Mouse (Mus musculus) heart, embryonic 14.5 days (tissue): ENCODE data around the gene Anxa6. TPM values are rescaled to one million over a fixed set of nuclear protein-coding genes. Genes with fewer than 3 reads are reported as not detected.
A peak's percentile ranks its signal among the peaks of the same experiment; 100 is the strongest.

Experiments
- ATAC-seq: fragments of 200-750 bp; cut with Nextera tagmentation; 2 replicates; pipeline ENCODE4 v1.8.0; 2017; ENCODE audit warnings: low read depth, moderate TSS enrichment; ENCODE audit not compliant: insufficient number of reproducible peaks, insufficient read depth, low FRiP score
- H3K27ac ChIP-seq, 2 experiments: fragments of 200-500 bp in 1 of 2; fragments of 300-500 bp in 1 of 2; sonication (generic) in 1 of 2; replicated peaks in 1 of 2; 2 replicates each; pipeline ENCODE4 v1.5.1; 2012 to 2014; ENCODE audit warnings: low read depth in 2 of 2, low read length in 2 of 2, control low read depth in 1 of 2, mild to moderate bottlenecking in 1 of 2, mixed read lengths in 1 of 2; ENCODE audit not compliant: control insufficient read depth in 1 of 2, insufficient read depth in 1 of 2
- H3K27me3 ChIP-seq: fragments of 300-500 bp; sonication (generic); 2 replicates; pipeline ENCODE4 v1.6.1; 2014; ENCODE audit warnings: mild to moderate bottlenecking, low read length, control low read depth; ENCODE audit not compliant: control insufficient read depth, insufficient read depth
- H3K36me3 ChIP-seq: fragments of 300-500 bp; sonication (generic); 2 replicates; pipeline ENCODE4 v1.6.1; 2014; ENCODE audit warnings: mild to moderate bottlenecking, control low read depth, low read length, mixed read lengths; ENCODE audit not compliant: control insufficient read depth, insufficient read depth
- H3K4me1 ChIP-seq, 2 experiments: fragments of 200-500 bp in 1 of 2; fragments of 300-500 bp in 1 of 2; sonication (generic) in 1 of 2; 2 replicates each; pipeline ENCODE4 v1.6.1; 2012 to 2014; ENCODE audit warnings: low read length in 2 of 2, control low read depth in 1 of 2, mixed read lengths in 1 of 2; ENCODE audit not compliant: control insufficient read depth in 2 of 2, insufficient read depth in 2 of 2
- H3K4me2 ChIP-seq: fragments of 300-500 bp; sonication (generic); 2 replicates; pipeline ENCODE4 v1.6.1; 2014; ENCODE audit warnings: mild to moderate bottlenecking, low read length
- H3K4me3 ChIP-seq, 2 experiments: fragments of 200-500 bp in 1 of 2; fragments of 300-500 bp in 1 of 2; sonication (generic) in 1 of 2; 2 replicates each; pipeline ENCODE4 v1.5.1; 2012 to 2014; ENCODE audit warnings: low read length in 2 of 2, mild to moderate bottlenecking in 2 of 2, control low read depth in 1 of 2, low read depth in 1 of 2, moderate library complexity in 1 of 2; ENCODE audit not compliant: control insufficient read depth in 1 of 2, insufficient read depth in 1 of 2
- H3K9ac ChIP-seq: fragments of 300-500 bp; sonication (generic); 2 replicates; pipeline ENCODE4 v1.6.1; 2014; ENCODE audit warnings: mild to moderate bottlenecking, low read length
- H3K9me3 ChIP-seq: fragments of 300-500 bp; sonication (generic); 2 replicates; pipeline ENCODE4 v1.6.1; 2016; ENCODE audit warnings: low read length, control low read depth; ENCODE audit not compliant: control insufficient read depth
- WGBS: fragments of 180-500 bp; shearing (Covaris S2); extraction: QIAGEN DNeasy Blood & Tissue Kit; methylation state at CpG from one replicate; pipeline ENCODE4 v1.1.7; 2014; 5-methylcytosine and 5-hydroxymethylcytosine counted together
- polyA plus RNA-seq: library from polyadenylated mRNA; unstranded; fragments of >200 nt; fragmentation: Nextera tagmentation; extraction: Ambion mirVana; gene quantifications from 2 replicates; pipeline ENCODE4 v1.2.1, GENCODE M21; 2014

Anxa6 gene
- polyA plus RNA-seq, 1 experiment from 2014 or later = 369 TPM

DNA sequence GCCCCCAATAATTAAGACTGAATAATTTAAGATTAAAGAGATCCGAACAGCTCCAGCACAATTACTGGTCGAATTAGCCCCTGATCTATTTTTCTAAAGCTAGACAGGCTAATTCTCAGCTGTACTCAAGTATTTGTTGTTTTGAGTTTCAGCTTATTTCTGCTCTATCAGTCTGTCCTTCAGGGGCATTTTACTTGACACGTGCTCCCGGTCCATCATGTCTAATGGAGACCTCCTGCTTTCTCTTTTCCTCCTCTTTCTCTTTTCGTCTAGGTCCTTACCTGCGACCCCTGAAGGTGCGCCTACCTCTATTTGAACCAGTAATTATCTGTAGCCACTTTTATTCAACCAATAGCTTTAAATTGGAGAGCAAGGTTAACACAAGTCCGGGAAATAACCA is 78.5 kb downstream of the Anxa6 start:
- H3K9ac ChIP-seq = no peak overlapping the region; the same call in 1 of the 2 replicates
- H3K4me1 ChIP-seq = peaks cover 26 to 47% of the 10 kb centered on the region in 2 experiments
- H3K27ac ChIP-seq = no peak overlapping the region
- H3K4me3 ChIP-seq = no peak overlapping the region
- no peak for ATAC-seq
- H3K4me2 ChIP-seq = peak overlapping the region; percentile 78
- H3K27me3 ChIP-seq = no peaks in the 10 kb centered on the region
- H3K36me3 ChIP-seq = 0 out of 2 replicates have a peak, but pooled peaks cover 2% of the 10 kb centered on the region
- WGBS = 77% methylated on average over 8 of the region's 8 CpGs
- no peaks in the 10 kb centered on the region for H3K9me3 ChIP-seq

DNA sequence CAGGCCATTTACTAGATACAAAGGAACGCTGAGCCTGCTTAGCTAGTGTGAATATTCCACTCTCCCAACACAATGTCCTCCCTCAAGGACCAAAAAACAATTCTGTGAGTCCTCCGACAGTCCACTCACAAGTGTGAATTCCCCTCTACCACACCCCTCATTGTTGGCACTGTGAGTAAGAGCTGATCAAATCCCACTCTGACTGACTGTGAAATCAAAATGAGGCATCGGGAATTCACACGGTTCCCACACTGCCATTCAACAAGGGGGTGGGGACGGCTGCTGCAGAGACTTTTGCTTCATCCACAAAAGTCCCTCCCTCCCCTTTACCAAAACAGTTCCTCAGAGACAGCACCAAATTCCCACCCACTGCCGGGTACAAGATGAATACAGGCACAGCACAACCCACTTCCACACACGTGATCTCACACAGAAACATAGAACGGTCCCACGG is 79.2 kb downstream of the Anxa6 start:
- no peak overlapping the region for H3K4me3 ChIP-seq
- ATAC-seq = no peak
- H3K36me3 ChIP-seq = 0 out of 2 replicates have a peak, but pooled peaks cover 2% of the 10 kb centered on the region
- peak overlapping the region; percentile 29 for H3K4me2 ChIP-seq
- H3K27ac ChIP-seq = no peak overlapping the region
- 54% methylated on average over 9 of the region's 9 CpGs for WGBS
- H3K27me3 ChIP-seq = no peaks in the 10 kb centered on the region
- H3K9ac ChIP-seq = peak overlapping the region; percentile 30; the same call in 1 of the 2 replicates
- H3K4me1 ChIP-seq = peaks cover 26 to 43% of the 10 kb centered on the region in 2 experiments
- no peaks in the 10 kb centered on the region for H3K9me3 ChIP-seq

DNA sequence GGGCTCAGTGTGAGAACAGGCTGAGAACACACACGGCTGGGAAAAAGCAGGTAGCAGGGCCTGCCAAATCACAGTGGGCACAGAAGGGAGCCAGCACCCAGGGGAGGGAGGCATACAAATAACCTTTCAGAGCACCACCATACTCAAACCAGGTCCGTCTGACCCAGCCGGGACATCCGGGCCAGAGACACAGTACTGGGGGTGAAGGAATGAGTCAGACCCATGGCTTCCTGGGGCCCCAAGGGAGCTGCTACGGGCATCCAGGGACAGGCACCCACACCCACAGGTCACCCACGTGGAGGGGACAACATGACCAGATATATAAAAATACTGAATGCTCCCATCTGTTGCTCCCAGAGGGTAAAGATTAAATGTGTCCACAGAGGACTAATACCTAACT is 80.6 kb downstream of the Anxa6 start:
- Histone ChIP-seq H3K4me3 (no peak overlapping the region), H3K4me1 (peaks cover 21 to 35% of the 10 kb centered on the region in 2 experiments), H3K27me3 (no peaks in the 10 kb centered on the region), H3K9ac (peak overlapping the region; percentile 4; the same call in 1 of the 2 replicates), H3K4me2 (no peak overlapping the region), H3K36me3 (0 out of 2 replicates have a peak, but pooled peaks cover 2% of the 10 kb centered on the region), H3K9me3 (no peaks in the 10 kb centered on the region), H3K27ac (peak overlapping the region; percentile 34 to 42; a peak in 1 of 4 replicates)
- WGBS = 25% methylated on average over 6 of the region's 6 CpGs
- no peak for ATAC-seq

DNA sequence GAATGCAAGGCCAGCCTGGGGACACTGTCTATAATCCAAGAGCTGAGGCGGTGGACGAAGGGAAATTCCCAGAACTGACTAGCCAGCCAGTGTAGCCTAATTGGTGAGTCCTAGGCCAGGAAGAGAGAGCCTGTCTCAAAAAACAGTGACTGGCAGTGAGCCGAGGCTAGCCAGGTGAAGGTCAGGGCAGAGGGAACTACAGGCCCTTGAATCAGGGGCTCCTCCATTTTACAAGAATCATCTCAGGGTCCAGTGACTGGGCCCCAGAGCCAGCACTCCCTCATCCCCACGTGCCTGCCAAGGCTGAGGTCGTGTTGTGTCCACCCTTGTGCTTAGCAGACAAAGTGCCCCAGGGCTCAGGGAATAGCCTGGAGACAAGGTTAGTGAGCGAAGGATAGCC is 82.6 kb downstream of the Anxa6 start:
- H3K9ac ChIP-seq = no peak overlapping the region; the same call in 1 of the 2 replicates
- no peak for ATAC-seq
- H3K27me3 ChIP-seq = no peaks in the 10 kb centered on the region
- H3K27ac ChIP-seq = 0 out of 4 replicates have a peak overlapping the region, but pooled peaks of 1 of the 2 experiments have one; percentile 19
- WGBS = 71% methylated on average over 6 of the region's 6 CpGs
- H3K4me2 ChIP-seq = no peak overlapping the region
- H3K9me3 ChIP-seq = no peaks in the 10 kb centered on the region
- H3K36me3 ChIP-seq = peaks cover 2% of the 10 kb centered on the region; the same call in 1 of the 2 replicates
- H3K4me3 ChIP-seq = no peak overlapping the region
- H3K4me1 ChIP-seq = peaks cover 21 to 35% of the 10 kb centered on the region in 2 experiments

DNA sequence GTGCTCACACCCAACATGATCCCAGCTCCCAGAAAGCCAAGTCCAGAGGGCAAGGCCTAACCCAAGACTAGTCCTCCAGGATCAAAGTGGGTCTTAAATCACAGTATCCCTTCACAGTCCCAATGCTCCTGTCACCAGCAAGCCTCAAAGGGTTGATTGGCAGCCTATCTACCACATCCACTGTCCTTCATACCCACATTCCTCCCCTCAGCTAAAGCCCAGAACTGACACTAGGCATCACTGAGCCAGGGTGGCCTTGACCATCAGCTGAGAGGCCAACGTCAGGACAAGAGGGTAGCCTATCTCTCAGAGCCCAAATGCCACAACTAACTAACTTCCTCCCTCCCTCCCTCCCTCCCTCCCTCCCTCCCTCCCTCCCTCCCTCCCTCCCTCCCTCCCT is 83.5 kb downstream of the Anxa6 start:
- ATAC-seq = no peak
- WGBS = 15% methylated on average over 1 of the region's 1 CpGs
- H3K9ac ChIP-seq = no peak overlapping the region
- H3K4me2 ChIP-seq = no peak overlapping the region
- no peak overlapping the region for H3K27ac ChIP-seq
- no peak overlapping the region for H3K4me3 ChIP-seq
- peaks cover 21 to 31% of the 10 kb centered on the region in 2 experiments for H3K4me1 ChIP-seq
- peaks cover 2% of the 10 kb centered on the region; the same call in 1 of the 2 replicates for H3K36me3 ChIP-seq
- no peaks in the 10 kb centered on the region for H3K27me3 ChIP-seq
- H3K9me3 ChIP-seq = no peaks in the 10 kb centered on the region

DNA sequence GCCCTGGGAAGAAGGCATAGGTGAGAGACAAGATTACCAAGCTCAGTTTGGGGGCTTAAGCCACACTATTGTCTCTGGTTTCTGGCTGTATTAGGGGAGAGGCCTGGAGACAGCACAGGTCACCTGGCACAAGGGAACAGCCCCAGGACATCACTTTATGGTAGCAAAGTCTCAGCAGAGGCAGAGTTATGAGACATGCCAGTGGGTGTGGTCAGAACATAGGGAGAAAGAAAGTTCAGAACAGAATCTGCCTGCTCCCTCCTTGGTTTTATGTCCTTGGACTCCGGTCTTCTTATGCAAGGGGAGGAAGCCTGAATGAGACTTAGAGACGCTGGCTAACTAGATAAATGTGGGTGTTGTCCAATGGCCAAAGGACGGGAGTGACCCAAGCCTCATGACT is 88.5 kb downstream of the Anxa6 start:
- 79% methylated on average over 3 of the region's 3 CpGs for WGBS
- no peak overlapping the region for H3K4me3 ChIP-seq
- H3K27ac ChIP-seq = no peak overlapping the region
- no peak overlapping the region for H3K4me2 ChIP-seq
- no peaks in the 10 kb centered on the region for H3K9me3 ChIP-seq
- peaks cover 2 to 9% of the 10 kb centered on the region in 2 experiments; a peak in 2 of 4 replicates for H3K4me1 ChIP-seq
- H3K36me3 ChIP-seq = no peaks in the 10 kb centered on the region; the same call in 1 of the 2 replicates
- H3K9ac ChIP-seq = no peak overlapping the region
- H3K27me3 ChIP-seq = no peaks in the 10 kb centered on the region
- ATAC-seq = no peak

DNA sequence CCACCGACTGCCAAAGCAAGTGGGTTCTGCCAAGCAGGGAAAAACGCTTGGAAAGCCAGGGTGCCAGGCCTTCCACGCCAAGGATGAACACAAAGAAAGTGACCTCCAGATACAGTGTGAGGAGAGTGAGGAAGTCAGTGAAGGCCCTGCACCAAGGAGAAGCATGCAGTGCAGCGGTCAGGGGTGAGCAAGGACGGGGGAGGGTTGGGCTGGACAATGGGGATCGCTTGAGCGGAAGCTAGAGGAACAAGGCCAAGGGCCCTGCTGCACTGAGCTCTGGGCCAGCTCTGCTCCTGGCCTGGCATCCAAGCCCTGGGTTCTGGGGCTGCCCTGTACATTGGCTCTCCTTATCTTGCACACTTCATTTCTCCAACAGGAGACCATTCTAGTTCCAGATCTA is 93.2 kb downstream of the Anxa6 start:
- H3K4me1 ChIP-seq = peaks cover 18 to 27% of the 10 kb centered on the region in 2 experiments
- peaks cover 28% of the 10 kb centered on the region for H3K36me3 ChIP-seq
- no peak overlapping the region; the same call in 1 of the 2 replicates for H3K9ac ChIP-seq
- no peak for ATAC-seq
- WGBS = 77% methylated on average over 7 of the region's 7 CpGs
- no peaks in the 10 kb centered on the region for H3K27me3 ChIP-seq
- no peaks in the 10 kb centered on the region for H3K9me3 ChIP-seq
- H3K4me2 ChIP-seq = no peak overlapping the region
- no peak overlapping the region for H3K27ac ChIP-seq
- no peak overlapping the region for H3K4me3 ChIP-seq

DNA sequence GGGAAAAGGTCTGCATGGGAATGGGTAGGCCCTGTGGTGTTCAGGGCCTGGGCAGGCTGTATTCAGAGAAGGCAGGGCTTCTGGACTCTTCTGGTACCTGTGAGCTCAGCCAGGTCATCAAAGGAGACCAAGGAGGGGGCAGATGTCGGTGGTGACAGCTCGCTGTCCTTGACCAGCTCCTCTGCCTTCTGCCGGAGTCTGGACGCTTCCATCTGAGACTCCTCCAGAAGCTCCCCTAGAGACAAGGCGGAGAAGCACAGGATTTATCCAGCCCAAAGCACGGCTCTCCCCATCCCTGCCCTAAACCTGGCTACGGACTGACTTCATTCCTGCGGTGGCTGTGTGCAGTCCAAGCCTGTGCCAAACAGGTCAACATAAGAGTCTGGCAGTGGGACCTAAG is 93.7 kb downstream of the Anxa6 start:
- ATAC-seq = no peak
- Histone ChIP-seq H3K27me3 (no peaks in the 10 kb centered on the region), H3K9ac (no peak overlapping the region), H3K4me2 (no peak overlapping the region), H3K4me3 (no peak overlapping the region), H3K4me1 (peaks cover 18 to 27% of the 10 kb centered on the region in 2 experiments), H3K27ac (no peak overlapping the region), H3K36me3 (peaks cover 28% of the 10 kb centered on the region), H3K9me3 (no peaks in the 10 kb centered on the region)
- WGBS = 73% methylated on average over 8 of the region's 8 CpGs
